Mouse (Mus musculus): Measurements from ENCODE around the gene Rnf111. TPM values are rescaled to one million over a fixed set of nuclear protein-coding genes. Genes with fewer than 3 reads are reported as not detected.

The Rnf111 gene
- polyA plus RNA-seq (2014; fragmentation: Illumina TruSeq; extraction: RNeasy Lipid Tissue Mini Kit (QIAGEN cat#74804); ENCODE audit: insufficient read depth, low read depth, low replicate concordance), result 10.0 TPM

GRCm38 (mm10) chr9:70503626-70504041, at the start of gene Rnf111:
Gene Rnf111, minus strand, starts transcription at chr9:70503725.

GRCm38 (mm10) chr9:70542305-70543041, 38.9 kb upstream of the Rnf111 start, which contains the start of gene Sltm:
Gene Sltm, plus strand, starts transcription at chr9:70542754.

GRCm38 (mm10) chr9:70421257-70422056, 82.1 kb downstream of the Rnf111 start, which contains the start of gene Ccnb2:
Gene Ccnb2, minus strand, starts transcription at chr9:70421547.

Other genes with a start within 250 kb of the Rnf111 start
- gene Ccnb2, start 82.2 kb downstream of the Rnf111 start, polyA plus RNA-seq (2014; fragmentation: Illumina TruSeq; extraction: RNeasy Lipid Tissue Mini Kit (QIAGEN cat#74804); ENCODE audit: insufficient read depth, low read depth, low replicate concordance), result 2.1 TPM
- 16.8 TPM for gene Sltm, start 39.0 kb upstream of the Rnf111 start, polyA plus RNA-seq (2014; fragmentation: Illumina TruSeq; extraction: RNeasy Lipid Tissue Mini Kit (QIAGEN cat#74804); ENCODE audit: insufficient read depth, low read depth, low replicate concordance)
- not detected for gene Gm10642, start 152.5 kb upstream of the Rnf111 start, polyA plus RNA-seq (2014; fragmentation: Illumina TruSeq; extraction: RNeasy Lipid Tissue Mini Kit (QIAGEN cat#74804); ENCODE audit: insufficient read depth, low read depth, low replicate concordance)
- gene Mindy2, start 153.4 kb upstream of the Rnf111 start, polyA plus RNA-seq (2014; fragmentation: Illumina TruSeq; extraction: RNeasy Lipid Tissue Mini Kit (QIAGEN cat#74804); ENCODE audit: insufficient read depth, low read depth, low replicate concordance), result 11.6 TPM
- gene Adam10, start 175.3 kb upstream of the Rnf111 start, polyA plus RNA-seq (2014; fragmentation: Illumina TruSeq; extraction: RNeasy Lipid Tissue Mini Kit (QIAGEN cat#74804); ENCODE audit: insufficient read depth, low read depth, low replicate concordance), result 23.9 TPM

Data from lung, adult 10 weeks (tissue).